ENCODE assay signal across 9 mouse cellular contexts in genomic region chr2:25372644-25373391, GRCm38 (mm10). TPM values are rescaled to one million over a fixed set of nuclear protein-coding genes. Genes with fewer than 3 reads are reported as not detected.
DNase-seq lines count a peak whose midpoint lies in the region; ATAC-seq and TF ChIP-seq lines count a peak whose summit lies in the region.
"Had no signal": no experiment of that assay in that cellular context is flagged by ENCODE, and none has a peak within 500 bp of the region (broad histone marks: within the 10 kb centered on the region; RNA-seq: fewer than 3 reads in every experiment).

No protein-coding gene starts in this region.

- peak overlapping the region; percentile 69 for H3K9ac ChIP-seq in heart, embryonic 12.5 days
- H3K9ac ChIP-seq in hindbrain, embryonic 15.5 days = peak overlapping the region; percentile 60
- peak overlapping the region; percentile 78 for H3K9ac ChIP-seq in midbrain, embryonic 12.5 days (replicated peaks)

- 2% methylated on average over 42 of the region's 42 CpGs for WGBS in heart, embryonic 12.5 days
- WGBS in hindbrain, embryonic 15.5 days = 2% methylated on average over 42 of the region's 42 CpGs
- WGBS in midbrain, embryonic 12.5 days = 2% methylated on average over 42 of the region's 42 CpGs

- no peak overlapping the region for H3K27ac ChIP-seq in heart, embryonic 12.5 days (ENCODE audit: poor library complexity, severe bottlenecking)
- H3K27ac ChIP-seq in bone marrow macrophage, adult 2 months (ENCODE audit: insufficient read depth, low read depth, low read length) = no peak overlapping the region
- peak overlapping the region; percentile 59; the same call in 1 of the 2 replicates for H3K27ac ChIP-seq in hindbrain, embryonic 15.5 days (replicated peaks)
- H3K27ac ChIP-seq in midbrain, embryonic 12.5 days (replicated peaks) = peak overlapping the region; percentile 90; the same call in 1 of the 2 replicates

- peaks cover 23% of the 10 kb centered on the region for H3K4me1 ChIP-seq in heart, embryonic 12.5 days (replicated peaks)
- peaks cover 3% of the 10 kb centered on the region for H3K4me1 ChIP-seq in bone marrow macrophage, adult 2 months (ENCODE audit: control insufficient read depth, insufficient read depth, low read length)
- peaks cover 19% of the 10 kb centered on the region for H3K4me1 ChIP-seq in hindbrain, embryonic 15.5 days (replicated peaks)
- peaks cover 32% of the 10 kb centered on the region for H3K4me1 ChIP-seq in midbrain, embryonic 12.5 days

- DNase-seq in heart, postnatal 4 days = no peak
- DNase-seq in left cerebral cortex, adult 8-10 months (ENCODE audit: low spot score in 2 of 2) = no peak
- DNase-seq in B cell, adult 2 months = no peak
- no peak for DNase-seq in frontal cortex, postnatal 14 days (ENCODE audit: low spot score in 2 of 2)

- H3K36me3 ChIP-seq in heart, embryonic 12.5 days = peaks cover 21% of the 10 kb centered on the region
- no peaks in the 10 kb centered on the region for H3K36me3 ChIP-seq in hindbrain, embryonic 15.5 days
- peaks cover 25% of the 10 kb centered on the region for H3K36me3 ChIP-seq in midbrain, embryonic 12.5 days

- peak overlapping the region; percentile 92 for H3K4me2 ChIP-seq in heart, embryonic 12.5 days
- peak overlapping the region; percentile 99 for H3K4me2 ChIP-seq in hindbrain, embryonic 15.5 days
- H3K4me2 ChIP-seq in midbrain, embryonic 12.5 days (replicated peaks) = peak overlapping the region; percentile 96

- H3K9me3 ChIP-seq in heart, embryonic 12.5 days (replicated peaks) = no peaks in the 10 kb centered on the region
- H3K9me3 ChIP-seq in hindbrain, embryonic 15.5 days = no peaks in the 10 kb centered on the region
- no peaks in the 10 kb centered on the region for H3K9me3 ChIP-seq in midbrain, embryonic 12.5 days

- no peak for TF ChIP-seq CTCF in bone marrow macrophage, adult 2 months (IDR thresholded peaks at IDR 0.05; ENCODE audit: low read depth, low read length)

- peak overlapping the region; percentile 58 for H3K4me3 ChIP-seq in heart, embryonic 12.5 days
- H3K4me3 ChIP-seq in bone marrow macrophage, adult 2 months (ENCODE audit: insufficient read depth, low read length) = peak overlapping the region; percentile 77
- H3K4me3 ChIP-seq in hindbrain, embryonic 15.5 days = peak overlapping the region; percentile 74
- peak overlapping the region; percentile 77 for H3K4me3 ChIP-seq in midbrain, embryonic 12.5 days

- peaks cover 23% of the 10 kb centered on the region for H3K27me3 ChIP-seq in heart, embryonic 12.5 days (replicated peaks)
- H3K27me3 ChIP-seq in hindbrain, embryonic 15.5 days = peaks cover 6% of the 10 kb centered on the region; the same call in 1 of the 2 replicates
- H3K27me3 ChIP-seq in midbrain, embryonic 12.5 days = peaks cover 10% of the 10 kb centered on the region; the same call in 1 of the 2 replicates

- ATAC-seq in heart, embryonic 12.5 days (ENCODE audit: insufficient number of reproducible peaks, low FRiP score) = 0 out of 2 replicates have a peak, but pooled peaks have one; percentile 5
- no peak for ATAC-seq in hindbrain, embryonic 15.5 days (ENCODE audit: low FRiP score, low read depth)
- ATAC-seq in midbrain, embryonic 12.5 days (ENCODE audit: low FRiP score, low read depth) = 0 out of 2 replicates have a peak, but pooled peaks have one; percentile 14

- no peak for TF ChIP-seq POLR2A in bone marrow macrophage, adult 2 months (IDR thresholded peaks at IDR 0.05; ENCODE audit: borderline replicate concordance, low read depth, low read length)

RNA-seq across cellular contexts. Expression of gene Sapcd2, which starts 0.7 kb away (rescaled TPM):
- polyA plus RNA-seq in heart, embryonic 12.5 days (2016; fragmentation: Nextera tagmentation; extraction: Ambion mirVana) = 18.5 and 20.0 TPM in 2 replicates
- 10 to 100 TPM in 1 of 2 experiments, 1 to 10 TPM in 1; 8.7 to 10.8 TPM for total RNA-seq in heart, postnatal 4 days (2021)
- polyA plus RNA-seq in bone marrow macrophage, adult 2 months (2012; ENCODE audit: insufficient read depth, insufficient read length, missing spikeins) = 7.2 and 8.0 TPM in 2 replicates
- polyA plus RNA-seq in hindbrain, embryonic 15.5 days (2015; fragmentation: Nextera tagmentation; extraction: Ambion mirVana) = 11.8 and 13.8 TPM in 2 replicates
- 52.1 and 52.3 TPM in 2 replicates for polyA plus RNA-seq in midbrain, embryonic 12.5 days (2016; fragmentation: Nextera tagmentation; extraction: Ambion mirVana)
- total RNA-seq in left cerebral cortex, adult 8-10 months (2022) = 1 to 10 TPM; 1.7 to 3.8 (median 2.3) TPM
- total RNA-seq: neutrophil, adult 5-6 weeks had no signal

RNA-seq across cellular contexts. Expression of gene Uap1l1, which starts 7.3 kb away (rescaled TPM):
- polyA plus RNA-seq in heart, embryonic 12.5 days (2016; fragmentation: Nextera tagmentation; extraction: Ambion mirVana) = 10.7 and 11.2 TPM in 2 replicates
- 1 to 10 TPM; 7.3 to 9.5 TPM for total RNA-seq in heart, postnatal 4 days (2021)
- polyA plus RNA-seq in bone marrow macrophage, adult 2 months (2012; ENCODE audit: insufficient read depth, insufficient read length, missing spikeins) = 175 and 203 TPM in 2 replicates
- polyA plus RNA-seq in hindbrain, embryonic 15.5 days (2015; fragmentation: Nextera tagmentation; extraction: Ambion mirVana) = 5.1 and 6.4 TPM in 2 replicates
- 2.9 and 7.4 TPM in 2 replicates for polyA plus RNA-seq in midbrain, embryonic 12.5 days (2016; fragmentation: Nextera tagmentation; extraction: Ambion mirVana)
- total RNA-seq in left cerebral cortex, adult 8-10 months (2022) = 10 to 100 TPM; 20.9 to 31.0 (median 25.8) TPM

RNA-seq across cellular contexts. Expression of gene Dpp7, which starts 16.7 kb away (rescaled TPM):
- 11.3 TPM in 2 replicates for polyA plus RNA-seq in heart, embryonic 12.5 days (2016; fragmentation: Nextera tagmentation; extraction: Ambion mirVana)
- total RNA-seq in heart, postnatal 4 days (2021) = 1 to 10 TPM; 4.7 to 5.2 TPM
- polyA plus RNA-seq in bone marrow macrophage, adult 2 months (2012; ENCODE audit: insufficient read depth, insufficient read length, missing spikeins) = 93.4 and 99.0 TPM in 2 replicates
- polyA plus RNA-seq in hindbrain, embryonic 15.5 days (2015; fragmentation: Nextera tagmentation; extraction: Ambion mirVana) = 24.4 and 24.9 TPM in 2 replicates
- polyA plus RNA-seq in midbrain, embryonic 12.5 days (2016; fragmentation: Nextera tagmentation; extraction: Ambion mirVana) = 19.5 and 20.5 TPM in 2 replicates
- total RNA-seq in left cerebral cortex, adult 8-10 months (2022) = 10 to 100 TPM; 35.1 to 50.7 (median 37.9) TPM

RNA-seq across cellular contexts. Expression of gene Entpd2, which starts 22.9 kb away (rescaled TPM):
- 0.18 and 0.44 TPM in 2 replicates for polyA plus RNA-seq in heart, embryonic 12.5 days (2016; fragmentation: Nextera tagmentation; extraction: Ambion mirVana)
- 1 to 10 TPM; 5.7 to 8.5 TPM for total RNA-seq in heart, postnatal 4 days (2021)
- polyA plus RNA-seq in bone marrow macrophage, adult 2 months (2012; ENCODE audit: insufficient read depth, insufficient read length, missing spikeins) = not detected in 2 replicates
- polyA plus RNA-seq in hindbrain, embryonic 15.5 days (2015; fragmentation: Nextera tagmentation; extraction: Ambion mirVana) = 3.7 and 7.0 TPM in 2 replicates
- polyA plus RNA-seq in midbrain, embryonic 12.5 days (2016; fragmentation: Nextera tagmentation; extraction: Ambion mirVana) = 0.20 TPM in 2 replicates
- total RNA-seq in left cerebral cortex, adult 8-10 months (2022) = 10 to 100 TPM; 13.1 to 17.5 (median 16.2) TPM
- total RNA-seq: neutrophil, adult 5-6 weeks had no signal

RNA-seq across cellular contexts. Expression of gene Npdc1, which starts 26.3 kb away (rescaled TPM):
- 22.3 and 22.4 TPM in 2 replicates for polyA plus RNA-seq in heart, embryonic 12.5 days (2016; fragmentation: Nextera tagmentation; extraction: Ambion mirVana)
- 10 to 100 TPM; 33.1 to 35.2 TPM for total RNA-seq in heart, postnatal 4 days (2021)
- polyA plus RNA-seq in bone marrow macrophage, adult 2 months (2012; ENCODE audit: insufficient read depth, insufficient read length, missing spikeins) = 5.0 and 6.6 TPM in 2 replicates
- polyA plus RNA-seq in hindbrain, embryonic 15.5 days (2015; fragmentation: Nextera tagmentation; extraction: Ambion mirVana) = 424 and 493 TPM in 2 replicates
- 216 and 221 TPM in 2 replicates for polyA plus RNA-seq in midbrain, embryonic 12.5 days (2016; fragmentation: Nextera tagmentation; extraction: Ambion mirVana)
- 100 to 1,000 TPM; 307 to 332 (median 316) TPM for total RNA-seq in left cerebral cortex, adult 8-10 months (2022)
- total RNA-seq: neutrophil, adult 5-6 weeks had no signal

Comparison
In these comparisons a context has a peak if more than half of its experiments do, and no peak if none do; other contexts are left out.
1. H3K27ac ChIP-seq: peak in hindbrain, embryonic 15.5 days (single experiment) and midbrain, embryonic 12.5 days (single experiment); none in heart, embryonic 12.5 days (single experiment) and bone marrow macrophage, adult 2 months (single experiment).
2. RNA of gene Uap1l1, which starts 7.3 kb away (polyA plus RNA-seq): 175 to 203 TPM in bone marrow macrophage, adult 2 months; 10.7 to 11.2 TPM in heart, embryonic 12.5 days, 2.9 to 7.4 TPM in midbrain, embryonic 12.5 days and 5.1 to 6.4 TPM in hindbrain, embryonic 15.5 days; every median in the first group is over 10 times any median in the second.
3. Peak in every context shown above with its lines, with median percentiles within 50 percentile points of each other: H3K4me2 ChIP-seq, H3K4me3 ChIP-seq and H3K9ac ChIP-seq.